Mouse (Mus musculus) limb, embryonic 15.5 days (tissue): ENCODE data around the gene Aars2. TPM values are rescaled to one million over a fixed set of nuclear protein-coding genes. Genes with fewer than 3 reads are reported as not detected.

Experiments
- ATAC-seq: fragments of 200-750 bp; cut with Nextera tagmentation; 2 replicates; pipeline ENCODE4 v1.8.0; 2017; ENCODE audit warnings: low read depth, moderate TSS enrichment; ENCODE audit not compliant: insufficient number of reproducible peaks, low FRiP score, low TSS enrichment
- H3K27ac ChIP-seq: fragments of 300-500 bp; sonication (generic); 2 replicates; pipeline ENCODE4 v1.5.1; 2015; ENCODE audit warnings: moderate library complexity, mild to moderate bottlenecking, inconsistent platforms
- H3K27me3 ChIP-seq: fragments of 300-500 bp; sonication (generic); 2 replicates; pipeline ENCODE4 v1.6.1; 2015; ENCODE audit warnings: inconsistent platforms
- H3K36me3 ChIP-seq: fragments of 300-500 bp; sonication (generic); 2 replicates; pipeline ENCODE4 v1.6.1; 2015; ENCODE audit warnings: inconsistent platforms
- H3K4me1 ChIP-seq: fragments of 300-500 bp; sonication (generic); 2 replicates; pipeline ENCODE4 v1.6.1; 2015; ENCODE audit warnings: inconsistent platforms
- H3K4me2 ChIP-seq: fragments of 300-500 bp; sonication (generic); 2 replicates; pipeline ENCODE4 v1.6.1; 2015; ENCODE audit warnings: mild to moderate bottlenecking, inconsistent platforms
- H3K4me3 ChIP-seq: fragments of 300-500 bp; sonication (generic); 2 replicates; pipeline ENCODE4 v1.5.1; 2015; ENCODE audit warnings: mild to moderate bottlenecking, inconsistent platforms
- H3K9ac ChIP-seq: fragments of 300-500 bp; sonication (generic); 2 replicates; pipeline ENCODE4 v1.6.1; 2015; ENCODE audit warnings: inconsistent platforms
- H3K9me3 ChIP-seq: fragments of 300-500 bp; sonication (generic); 2 replicates; pipeline ENCODE4 v1.6.1; 2016; ENCODE audit warnings: inconsistent platforms
- WGBS: fragments of 180-500 bp; shearing (Covaris S2); methylation state at CpG from one replicate; pipeline ENCODE4 v1.1.7; 2015; 5-methylcytosine and 5-hydroxymethylcytosine counted together
- polyA plus RNA-seq: library from polyadenylated mRNA; unstranded; fragments of >200 nt; fragmentation: Nextera tagmentation; extraction: Ambion mirVana; gene quantifications from 2 replicates; pipeline ENCODE4 v1.2.1, GENCODE M21; 2015

Aars2 gene
- polyA plus RNA-seq, 1 experiment from 2014 or later, result 14.7 TPM

DNA sequence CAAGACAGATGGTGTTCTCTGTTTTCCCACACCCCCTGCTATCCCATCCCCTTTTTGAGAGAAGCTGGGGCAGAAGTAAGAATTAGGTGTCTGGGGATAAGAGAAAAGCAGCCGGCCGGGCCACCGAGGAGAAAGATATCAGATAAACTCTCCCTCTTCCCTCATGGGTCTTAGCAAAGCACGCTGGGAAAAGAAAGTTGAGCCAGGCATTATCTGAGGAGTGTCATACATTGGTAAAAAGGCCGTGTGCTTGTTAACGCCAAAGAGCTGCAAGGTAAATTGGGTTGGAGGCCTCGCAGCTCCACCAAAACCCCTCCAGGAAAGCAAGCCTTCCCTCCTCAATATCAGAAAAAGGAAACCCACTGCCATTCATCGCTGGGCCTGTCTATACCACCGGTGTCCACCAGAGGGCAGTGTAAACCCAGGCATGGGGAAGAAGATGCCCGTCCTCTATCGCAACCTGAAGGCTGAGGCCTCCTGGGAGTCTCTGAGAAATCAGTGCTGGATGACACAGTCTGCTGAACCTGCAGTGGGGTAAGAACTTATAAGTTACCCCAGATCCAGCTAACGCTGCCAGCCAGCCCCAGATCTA is 28.3 kb upstream of the Aars2 start:
- WGBS, result 20% methylated on average over 12 of the region's 12 CpGs
- Histone ChIP-seq H3K4me3 (no peak overlapping the region), H3K36me3 (no peaks in the 10 kb centered on the region), H3K27me3 (peaks cover 14% of the 10 kb centered on the region), H3K9me3 (no peaks in the 10 kb centered on the region), H3K4me2 (no peak overlapping the region), H3K4me1 (peaks cover 9% of the 10 kb centered on the region), H3K27ac (no peak overlapping the region), H3K9ac (no peak overlapping the region)
- ATAC-seq, result no peak

DNA sequence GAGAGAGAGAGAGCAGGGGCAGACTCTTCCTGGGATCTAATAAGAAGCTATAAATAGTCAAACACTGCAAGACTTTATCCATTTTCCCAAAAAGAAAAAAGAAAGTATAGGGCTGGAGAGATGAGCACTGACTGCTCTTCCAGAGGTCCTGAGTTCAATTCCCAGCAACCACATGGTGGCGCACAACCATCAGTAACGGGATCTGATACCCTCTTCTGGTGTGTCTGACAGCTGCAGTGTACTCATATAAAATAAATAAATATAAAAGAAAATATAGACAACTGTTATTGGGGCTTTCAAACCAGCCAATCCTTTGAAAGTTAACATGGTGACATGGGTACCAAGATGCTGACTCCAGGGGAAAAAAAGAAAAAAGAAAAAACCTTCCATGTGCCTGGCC is 26.2 kb upstream of the Aars2 start:
- H3K27ac ChIP-seq, result no peak overlapping the region
- no peaks in the 10 kb centered on the region for H3K36me3 ChIP-seq
- no peak overlapping the region for H3K4me3 ChIP-seq
- no peaks in the 10 kb centered on the region for H3K4me1 ChIP-seq
- H3K27me3 ChIP-seq, result peaks cover 14% of the 10 kb centered on the region
- H3K4me2 ChIP-seq, result no peak overlapping the region
- WGBS, result 36% methylated on average over 2 of the region's 2 CpGs
- H3K9ac ChIP-seq, result no peak overlapping the region
- no peak for ATAC-seq
- no peaks in the 10 kb centered on the region for H3K9me3 ChIP-seq

DNA sequence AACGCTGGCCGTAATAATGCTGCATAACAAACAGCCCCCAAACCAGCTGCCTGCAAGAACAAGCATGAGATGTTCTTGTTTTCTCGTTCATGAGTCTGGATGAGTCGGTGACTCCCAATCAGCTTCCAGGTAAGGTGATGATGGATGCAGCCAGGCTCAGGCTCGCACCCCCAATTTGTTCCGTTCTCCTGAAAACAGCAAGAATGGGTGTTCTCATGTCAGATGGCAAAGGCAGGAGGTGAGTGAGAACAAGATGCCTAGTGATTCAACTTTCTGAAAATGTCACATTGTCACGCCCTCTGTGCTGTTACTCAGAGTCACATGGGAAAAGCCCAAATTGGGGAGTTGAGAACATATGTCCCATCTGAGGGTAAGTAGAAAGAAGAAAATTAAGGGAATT is 21.1 kb upstream of the Aars2 start:
- Histone ChIP-seq H3K4me2 (no peak overlapping the region), H3K9ac (no peak overlapping the region), H3K4me3 (no peak overlapping the region), H3K36me3 (no peaks in the 10 kb centered on the region), H3K27ac (no peak overlapping the region), H3K4me1 (no peaks in the 10 kb centered on the region), H3K9me3 (no peaks in the 10 kb centered on the region), H3K27me3 (no peaks in the 10 kb centered on the region)
- WGBS, result 83% methylated on average over 7 of the region's 7 CpGs
- no peak for ATAC-seq

DNA sequence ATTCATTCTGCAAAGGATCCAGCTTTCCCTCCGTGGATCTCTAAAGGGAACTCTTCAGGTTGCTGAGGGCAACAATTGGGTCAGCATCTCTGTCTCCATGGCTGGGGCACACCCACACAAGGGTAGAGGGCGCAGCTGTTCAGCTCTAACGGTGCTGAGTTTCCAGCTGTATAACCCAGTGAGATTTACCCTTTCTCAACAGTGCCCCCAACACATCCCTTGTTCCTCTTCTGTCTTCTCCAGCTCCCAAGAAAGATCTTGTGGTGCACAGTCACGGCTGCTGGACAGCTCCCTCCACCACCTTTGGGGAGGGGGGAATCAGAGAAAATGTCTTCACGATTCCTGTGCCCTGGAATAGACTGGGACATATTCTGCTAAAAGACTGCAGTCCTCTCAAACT is 19.4 kb upstream of the Aars2 start:
- Histone ChIP-seq H3K36me3 (no peaks in the 10 kb centered on the region), H3K4me1 (no peaks in the 10 kb centered on the region), H3K9me3 (no peaks in the 10 kb centered on the region), H3K4me3 (no peak overlapping the region), H3K9ac (no peak overlapping the region), H3K27me3 (no peaks in the 10 kb centered on the region), H3K4me2 (no peak overlapping the region), H3K27ac (no peak overlapping the region)
- ATAC-seq, result no peak
- WGBS, result 12% methylated on average over 5 of the region's 5 CpGs

DNA sequence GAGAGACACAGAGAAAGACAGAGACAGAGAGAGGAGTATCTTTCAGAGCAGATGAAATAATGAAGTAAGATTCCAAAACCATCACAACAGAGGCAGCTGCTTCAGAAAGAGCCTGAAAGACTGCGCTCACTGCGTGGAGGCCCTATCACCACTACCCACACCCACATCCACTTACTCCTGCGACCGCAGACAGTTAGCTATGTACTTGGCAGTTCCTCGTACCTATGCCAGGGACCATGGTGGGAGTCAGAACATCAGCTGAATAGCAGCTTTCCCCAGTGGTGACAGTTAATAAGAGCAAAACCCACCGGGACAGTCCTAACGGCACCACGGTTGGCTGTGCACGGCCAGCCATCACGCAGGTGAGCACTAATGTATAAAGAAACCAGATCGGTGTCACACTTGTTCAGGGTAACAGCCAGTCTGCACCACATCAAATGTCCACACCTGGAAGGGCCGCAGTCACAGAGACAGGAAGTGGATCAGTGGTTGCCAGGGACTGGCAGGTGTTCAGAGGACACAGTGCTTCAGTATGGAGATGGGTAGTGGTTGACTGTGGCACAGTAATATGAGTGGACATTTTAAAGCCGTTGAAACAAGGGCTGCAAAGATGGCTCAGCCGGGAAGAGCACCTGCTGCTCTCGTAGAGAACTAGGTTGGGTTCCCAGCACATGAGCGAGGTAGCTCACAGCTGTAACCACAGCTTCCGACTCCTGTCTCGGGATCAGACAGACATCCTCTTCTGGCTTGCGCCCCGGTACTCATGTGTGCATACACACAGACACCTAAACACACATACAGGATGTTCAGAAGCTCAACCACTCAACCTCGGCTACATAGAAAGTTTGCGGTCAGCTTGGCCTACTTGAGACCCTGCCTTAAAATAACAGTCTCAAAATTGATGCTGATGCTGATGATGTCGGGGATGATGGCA is 18.1 kb upstream of the Aars2 start:
- Histone ChIP-seq H3K36me3 (no peaks in the 10 kb centered on the region), H3K27me3 (0 out of 2 replicates have a peak, but pooled peaks cover 3% of the 10 kb centered on the region), H3K9me3 (no peaks in the 10 kb centered on the region), H3K27ac (no peak overlapping the region), H3K9ac (no peak overlapping the region), H3K4me3 (no peak overlapping the region), H3K4me1 (no peaks in the 10 kb centered on the region), H3K4me2 (no peak overlapping the region)
- ATAC-seq, result no peak
- 83% methylated on average over 23 of the region's 23 CpGs for WGBS

DNA sequence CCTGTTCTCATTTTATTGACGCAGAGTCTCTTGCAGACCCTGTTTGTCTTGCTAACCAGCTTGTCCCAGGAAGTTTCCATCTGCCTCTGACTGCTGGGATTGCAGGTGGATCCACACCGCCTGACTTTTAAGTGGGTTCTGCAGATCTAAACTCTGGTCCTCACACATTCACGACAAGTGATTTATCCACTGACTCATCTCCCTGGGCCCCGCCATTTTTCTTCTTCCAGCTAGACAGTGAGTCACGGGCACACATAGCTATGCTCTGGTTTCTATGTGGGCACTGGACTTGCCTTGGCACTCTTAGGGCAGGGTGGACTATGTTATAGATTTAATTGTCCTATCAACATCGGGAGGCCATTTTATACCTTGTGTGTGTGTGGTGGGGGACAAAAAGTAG is 16.9 kb upstream of the Aars2 start:
- H3K27ac ChIP-seq, result no peak overlapping the region
- H3K4me2 ChIP-seq, result no peak overlapping the region
- H3K36me3 ChIP-seq, result no peaks in the 10 kb centered on the region
- H3K9ac ChIP-seq, result no peak overlapping the region
- H3K4me3 ChIP-seq, result no peak overlapping the region
- 0 out of 2 replicates have a peak, but pooled peaks cover 3% of the 10 kb centered on the region for H3K27me3 ChIP-seq
- H3K9me3 ChIP-seq, result no peaks in the 10 kb centered on the region
- ATAC-seq, result no peak
- no peaks in the 10 kb centered on the region for H3K4me1 ChIP-seq
- 83% methylated on average over 6 of the region's 6 CpGs for WGBS

DNA sequence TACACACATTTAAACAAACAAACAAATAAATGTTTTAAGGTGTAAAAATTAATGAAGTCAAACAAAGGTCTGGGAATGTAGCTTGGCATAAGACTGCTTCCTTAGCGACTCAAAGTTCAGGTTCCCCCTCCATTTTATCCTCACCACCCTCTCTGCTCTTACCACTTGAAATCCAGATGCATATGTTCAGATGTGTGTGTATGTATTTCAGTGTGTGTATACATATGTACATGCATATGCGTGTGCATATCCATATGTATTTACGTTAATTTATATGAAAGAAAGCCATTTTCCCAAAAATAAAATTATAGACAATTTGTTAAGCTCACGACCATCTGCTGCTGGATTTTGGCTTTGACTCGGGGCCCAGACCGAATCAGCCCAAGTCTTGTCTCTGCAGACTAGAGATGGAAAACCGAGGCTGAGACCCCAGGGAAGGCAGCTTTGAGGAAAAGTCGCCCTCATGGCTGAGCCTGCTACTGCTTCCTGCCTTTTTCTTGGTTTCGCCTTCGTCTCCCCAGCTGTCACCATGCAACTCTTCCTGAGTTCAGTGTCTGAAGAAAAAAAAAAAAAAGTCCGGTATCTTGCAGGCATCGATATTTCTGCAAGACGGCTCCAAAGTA is 16.0 kb upstream of the Aars2 start:
- H3K9me3 ChIP-seq, result no peaks in the 10 kb centered on the region
- no peak overlapping the region for H3K9ac ChIP-seq
- ATAC-seq, result no peak
- no peak overlapping the region for H3K27ac ChIP-seq
- no peaks in the 10 kb centered on the region for H3K4me1 ChIP-seq
- no peaks in the 10 kb centered on the region for H3K36me3 ChIP-seq
- 70% methylated on average over 13 of the region's 13 CpGs for WGBS
- no peak overlapping the region for H3K4me2 ChIP-seq
- H3K4me3 ChIP-seq, result no peak overlapping the region
- 0 out of 2 replicates have a peak, but pooled peaks cover 3% of the 10 kb centered on the region for H3K27me3 ChIP-seq

DNA sequence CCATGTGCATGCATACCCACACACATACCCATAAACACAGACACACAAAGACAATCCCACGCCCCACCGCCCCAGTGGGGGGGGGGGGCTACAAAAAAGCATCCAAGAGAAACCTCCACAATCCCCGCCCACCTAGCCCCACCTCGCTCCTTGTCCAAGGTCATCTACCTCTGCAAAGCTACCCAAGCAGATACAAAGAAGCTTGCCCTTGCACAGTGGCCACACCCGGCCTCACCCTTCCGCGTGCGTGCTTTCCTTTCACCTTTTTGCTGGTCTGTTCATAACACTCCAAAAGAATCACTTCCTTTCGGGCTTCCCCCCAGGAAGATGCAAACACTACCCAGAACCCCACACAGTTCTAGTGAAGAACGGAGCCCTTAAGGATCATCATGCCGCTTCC is 11.2 kb upstream of the Aars2 start:
- no peaks in the 10 kb centered on the region for H3K4me1 ChIP-seq
- H3K27ac ChIP-seq, result no peak overlapping the region
- ATAC-seq, result no peak
- no peak overlapping the region for H3K4me2 ChIP-seq
- 80% methylated on average over 11 of the region's 11 CpGs for WGBS
- H3K36me3 ChIP-seq, result no peaks in the 10 kb centered on the region
- 0 out of 2 replicates have a peak, but pooled peaks cover 3% of the 10 kb centered on the region for H3K27me3 ChIP-seq
- no peaks in the 10 kb centered on the region for H3K9me3 ChIP-seq
- H3K4me3 ChIP-seq, result no peak overlapping the region
- H3K9ac ChIP-seq, result no peak overlapping the region

DNA sequence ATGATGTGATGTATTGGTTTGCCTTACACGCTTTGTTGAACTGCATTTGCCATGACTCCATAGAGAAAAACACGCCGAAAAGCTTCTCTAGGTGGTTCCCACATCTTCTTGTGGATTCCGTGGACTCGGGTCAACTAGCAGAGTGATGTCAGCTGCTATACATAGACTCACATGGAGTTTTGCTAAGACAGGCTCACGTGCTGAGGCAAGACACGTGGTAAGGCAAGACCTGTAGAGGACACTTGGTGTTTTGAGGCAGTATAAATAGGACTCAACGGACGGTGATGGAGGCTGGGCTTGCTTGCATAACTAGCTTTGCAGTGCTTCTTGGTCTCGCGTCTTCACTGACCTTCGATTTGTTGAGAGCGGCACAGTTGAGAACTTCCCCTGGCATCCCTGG is 8.2 kb upstream of the Aars2 start:
- no peak for ATAC-seq
- no peak overlapping the region for H3K27ac ChIP-seq
- H3K4me3 ChIP-seq, result no peak overlapping the region
- H3K4me2 ChIP-seq, result no peak overlapping the region
- no peaks in the 10 kb centered on the region for H3K9me3 ChIP-seq
- no peaks in the 10 kb centered on the region for H3K27me3 ChIP-seq
- no peak overlapping the region for H3K9ac ChIP-seq
- H3K4me1 ChIP-seq, result no peaks in the 10 kb centered on the region
- WGBS, result 83% methylated on average over 13 of the region's 13 CpGs
- no peaks in the 10 kb centered on the region for H3K36me3 ChIP-seq

DNA sequence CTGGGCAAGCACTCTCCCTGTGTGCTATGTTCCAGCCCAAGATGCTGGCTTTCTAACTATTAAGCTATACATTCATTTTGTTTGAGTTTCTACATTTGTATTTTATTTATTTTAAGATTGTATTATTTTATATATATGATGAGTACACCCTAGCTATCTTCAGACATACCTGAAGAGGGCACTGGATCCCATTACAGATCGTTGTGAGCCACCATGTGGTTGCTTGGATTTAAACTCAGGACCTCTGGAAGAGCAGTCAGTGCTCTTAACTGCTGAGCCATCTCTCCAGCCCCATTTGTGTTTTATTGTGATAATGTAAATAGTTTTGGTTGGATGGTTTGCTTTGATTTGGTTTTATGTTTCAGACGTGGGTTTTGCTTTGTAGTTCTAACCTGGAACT is 7.1 kb upstream of the Aars2 start:
- H3K4me1 ChIP-seq, result no peaks in the 10 kb centered on the region
- no peak overlapping the region for H3K27ac ChIP-seq
- no peak overlapping the region for H3K4me3 ChIP-seq
- no peak overlapping the region for H3K4me2 ChIP-seq
- H3K27me3 ChIP-seq, result no peaks in the 10 kb centered on the region
- no peak overlapping the region for H3K9ac ChIP-seq
- H3K36me3 ChIP-seq, result no peaks in the 10 kb centered on the region
- WGBS, result 30% methylated on average over 2 of the region's 2 CpGs
- H3K9me3 ChIP-seq, result no peaks in the 10 kb centered on the region
- ATAC-seq, result no peak

DNA sequence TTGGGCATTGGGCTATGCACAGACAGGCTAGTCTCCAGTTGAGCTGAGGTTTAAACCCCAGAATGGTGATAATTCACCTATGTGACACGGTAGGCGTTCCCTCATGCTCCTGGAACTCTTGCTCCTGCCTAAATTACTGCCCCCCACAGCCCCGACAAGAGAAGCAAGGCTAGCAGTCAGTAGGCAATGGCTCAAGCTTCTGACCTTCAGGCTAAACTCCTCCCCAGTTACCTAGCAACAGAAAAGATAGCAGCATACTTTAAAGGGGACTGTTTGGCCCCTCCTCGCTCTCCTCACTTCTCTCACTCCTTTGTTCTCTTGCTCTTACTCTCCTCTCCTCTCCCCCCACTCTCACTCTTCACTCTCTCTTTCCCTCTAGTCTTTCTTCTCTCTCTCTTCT is 5.7 kb upstream of the Aars2 start:
- Histone ChIP-seq H3K9ac (no peak overlapping the region), H3K4me1 (0 out of 2 replicates have a peak, but pooled peaks cover under 1% of the 10 kb centered on the region), H3K27me3 (no peaks in the 10 kb centered on the region), H3K4me3 (no peak overlapping the region), H3K9me3 (no peaks in the 10 kb centered on the region), H3K36me3 (no peaks in the 10 kb centered on the region), H3K27ac (no peak overlapping the region), H3K4me2 (no peak overlapping the region)
- no peak for ATAC-seq
- WGBS, result 33% methylated on average over 4 of the region's 4 CpGs

DNA sequence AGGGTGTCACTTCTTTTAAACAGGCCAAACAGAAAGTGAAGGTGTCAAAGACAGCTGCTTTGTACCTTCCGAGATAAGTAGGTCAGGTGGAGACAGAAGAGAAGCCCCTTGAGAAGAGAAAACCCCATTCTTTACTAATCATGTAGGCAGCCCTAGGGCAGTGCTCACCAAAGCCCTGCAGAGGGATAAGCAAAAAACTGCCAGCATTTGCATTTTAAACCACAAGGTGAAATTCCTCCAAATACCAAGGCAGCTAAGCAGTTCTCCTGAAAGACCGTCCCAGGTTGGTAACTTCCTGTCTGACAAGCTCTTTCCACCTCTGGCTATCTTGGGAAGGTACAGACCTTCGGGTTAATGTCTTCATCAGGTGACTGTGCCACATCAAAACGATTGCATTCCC is 4.3 kb upstream of the Aars2 start:
- no peak overlapping the region for H3K27ac ChIP-seq
- H3K4me3 ChIP-seq, result no peak overlapping the region
- H3K4me1 ChIP-seq, result peaks cover 10% of the 10 kb centered on the region
- no peak for ATAC-seq
- no peak overlapping the region for H3K4me2 ChIP-seq
- 52% methylated on average over 4 of the region's 4 CpGs for WGBS
- no peaks in the 10 kb centered on the region for H3K27me3 ChIP-seq
- no peak overlapping the region for H3K9ac ChIP-seq
- no peaks in the 10 kb centered on the region for H3K9me3 ChIP-seq
- no peaks in the 10 kb centered on the region for H3K36me3 ChIP-seq
